Mouse (Mus musculus) forebrain, embryonic 10.5 days (tissue): ENCODE results near the gene Unc13d. TPM values are rescaled to one million over a fixed set of nuclear protein-coding genes. Genes with fewer than 3 reads are reported as not detected.

ENCODE experiments used
- DNase-seq: peaks from one replicate; pipeline ENCODE4 v3.0.0-alpha.2; 2017; ENCODE audit warnings: low spot score; ENCODE audit errors: extremely low spot score
- H3K27ac ChIP-seq: fragments of 300-500 bp; sonication (generic); 2 replicates; pipeline ENCODE4 v1.5.1; 2016; ENCODE audit warnings: mild to moderate bottlenecking
- H3K27me3 ChIP-seq: fragments of 300-500 bp; sonication (generic); 2 replicates; pipeline ENCODE4 v1.6.1; 2016; ENCODE audit warnings: mild to moderate bottlenecking; ENCODE audit not compliant: poor library complexity, severe bottlenecking
- H3K36me3 ChIP-seq: fragments of 300-500 bp; sonication (generic); replicated peaks from 2 replicates; pipeline ENCODE4 v1.6.1; 2016; ENCODE audit warnings: mild to moderate bottlenecking, moderate library complexity
- H3K4me1 ChIP-seq: fragments of 300-500 bp; sonication (generic); 2 replicates; pipeline ENCODE4 v1.6.1; 2016
- H3K4me3 ChIP-seq: fragments of 300-500 bp; sonication (generic); 2 replicates; pipeline ENCODE4 v1.5.1; 2016; ENCODE audit warnings: mild to moderate bottlenecking, moderate library complexity
- H3K9me3 ChIP-seq: fragments of 300-500 bp; sonication (generic); 2 replicates; pipeline ENCODE4 v1.6.1; 2016; ENCODE audit warnings: mild to moderate bottlenecking, moderate library complexity
- WGBS: fragments of 180-500 bp; shearing (Covaris S2); methylation state at CpG from one replicate; pipeline ENCODE4 v1.1.7; 2016; 5-methylcytosine and 5-hydroxymethylcytosine counted together
- polyA plus RNA-seq: library from polyadenylated mRNA; unstranded; fragments of >200 nt; fragmentation: Nextera tagmentation; extraction: Ambion mirVana; gene quantifications from 2 replicates; pipeline ENCODE4 v1.2.1, GENCODE M21; 2016

Gene Unc13d
- polyA plus RNA-seq, 1 experiment from 2014 or later, result 3.7 TPM

DNA sequence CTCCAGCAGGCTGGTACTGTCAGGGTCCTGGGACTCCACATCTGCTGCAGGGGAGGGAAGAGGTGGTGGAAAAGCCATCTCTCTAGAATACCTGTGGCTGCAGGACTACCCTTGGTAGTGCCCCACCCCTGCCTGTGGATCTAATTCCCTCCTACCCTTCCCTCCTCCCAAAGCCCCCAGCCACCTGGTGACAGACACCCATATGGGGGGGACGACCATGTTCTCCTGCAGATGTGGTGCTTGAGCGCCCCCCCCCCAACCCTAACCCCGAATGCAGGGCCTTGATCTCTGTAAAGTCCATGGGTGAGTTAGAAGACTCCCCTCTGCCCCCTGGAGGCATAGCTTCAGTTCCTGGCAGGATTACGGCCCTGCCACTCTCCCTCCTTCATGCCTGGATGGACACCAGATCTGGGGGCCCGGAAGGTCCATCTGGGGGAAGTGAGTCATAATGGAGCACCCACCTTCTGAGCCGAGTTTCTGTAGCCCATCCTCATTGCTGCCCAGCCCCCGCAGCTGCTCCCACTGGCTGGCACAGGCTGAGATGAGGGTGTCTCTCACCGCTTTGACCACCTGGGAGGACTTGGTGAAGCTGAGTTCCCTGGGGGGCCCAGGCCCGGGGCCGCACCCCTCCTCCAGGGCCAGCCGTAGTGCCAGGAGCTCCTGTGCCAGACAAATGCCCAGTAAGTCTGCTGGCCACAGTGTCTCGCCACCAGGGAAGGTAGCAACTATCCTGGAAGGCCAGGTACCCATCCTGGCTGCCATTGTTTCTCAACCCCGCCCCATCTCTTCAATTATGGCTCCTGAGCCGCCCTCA lies 29.4 kb upstream of the Unc13d start:
- 12% methylated on average over 14 of the region's 14 CpGs for WGBS
- Histone ChIP-seq H3K36me3 (no peaks in the 10 kb centered on the region), H3K4me3 (peak overlapping the region; percentile 44), H3K27ac (0 out of 2 replicates have a peak overlapping the region, but pooled peaks have one; percentile 45), H3K9me3 (no peaks in the 10 kb centered on the region), H3K4me1 (peaks cover 71% of the 10 kb centered on the region), H3K27me3 (peaks cover 90% of the 10 kb centered on the region)
- no peak for DNase-seq

DNA sequence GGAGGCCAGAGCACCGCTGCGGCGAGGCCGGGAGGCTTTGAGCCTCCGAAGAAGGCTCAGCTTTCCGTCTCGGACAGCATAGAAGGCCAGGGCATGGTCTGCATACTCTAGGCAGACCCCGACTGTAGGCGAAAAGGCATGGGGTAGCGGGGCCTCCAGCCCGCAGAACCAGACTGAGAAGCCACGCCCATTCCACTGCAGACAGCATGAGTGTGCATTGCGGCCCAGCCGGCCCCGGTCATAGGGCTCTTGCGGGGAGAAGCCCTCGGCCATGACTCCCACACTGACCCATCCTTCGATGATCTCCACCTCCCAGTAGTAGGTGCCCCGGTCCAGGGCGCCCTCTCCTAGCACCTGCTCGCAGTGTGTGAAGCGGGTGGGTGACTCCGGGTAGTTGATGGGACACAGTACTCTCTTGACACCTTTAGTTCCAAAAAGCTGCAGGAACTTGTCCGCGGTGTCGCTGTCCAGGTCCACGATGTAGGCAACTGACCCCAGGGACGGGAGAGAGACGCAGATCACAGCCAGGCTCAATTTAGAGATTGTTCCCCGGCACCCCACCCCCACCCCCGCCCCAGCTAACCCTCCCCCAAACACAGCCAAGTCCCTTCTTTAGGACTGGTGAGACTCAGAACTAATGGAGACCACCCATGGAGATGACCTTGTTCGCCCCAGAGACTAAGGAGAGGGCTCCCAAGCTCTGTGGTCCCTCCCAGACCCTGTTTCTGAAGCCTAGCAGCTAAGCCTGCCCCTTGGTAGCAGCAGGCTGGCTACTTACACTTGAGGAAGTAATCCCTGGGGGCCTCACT lies 28.6 kb upstream of the Unc13d start:
- Histone ChIP-seq H3K27me3 (peaks cover 82% of the 10 kb centered on the region), H3K4me3 (peak overlapping the region; percentile 25), H3K4me1 (peaks cover 79% of the 10 kb centered on the region)

DNA sequence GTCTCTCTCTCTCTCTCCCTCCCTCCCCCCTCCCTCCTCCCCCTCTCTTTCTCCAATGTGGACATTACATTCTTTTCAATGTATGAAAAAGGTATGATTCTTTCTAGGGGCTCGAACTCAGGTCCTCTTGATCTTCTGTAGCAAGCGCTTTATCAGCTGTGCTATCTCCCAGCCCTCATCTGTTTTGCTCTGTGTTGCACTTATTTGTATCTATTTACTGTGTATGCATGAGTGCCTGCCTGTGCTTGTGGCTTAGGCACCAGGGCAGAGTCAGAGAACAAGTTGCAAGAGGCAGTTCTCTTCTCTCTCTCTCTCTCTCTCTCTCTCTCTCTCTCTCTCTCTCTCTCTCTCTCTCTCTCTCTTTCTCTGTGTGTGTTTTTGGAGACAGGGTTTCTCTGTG lies 27.3 kb upstream of the Unc13d start:
- Histone ChIP-seq H3K27ac (no peak overlapping the region), H3K36me3 (no peaks in the 10 kb centered on the region), H3K9me3 (no peaks in the 10 kb centered on the region), H3K4me1 (peaks cover 89% of the 10 kb centered on the region), H3K27me3 (peaks cover 69% of the 10 kb centered on the region), H3K4me3 (no peak overlapping the region)
- no peak for DNase-seq
- WGBS, result 92% methylated on average over 2 of the region's 2 CpGs

More for the DNA sequence above, 28.6 kb upstream of the Unc13d start:
- peak; percentile 46 for DNase-seq
- WGBS, result 27% methylated on average over 32 of the region's 32 CpGs
- no peaks in the 10 kb centered on the region for H3K36me3 ChIP-seq
- peak overlapping the region; percentile 59; the same call in 1 of the 2 replicates for H3K27ac ChIP-seq
- no peaks in the 10 kb centered on the region for H3K9me3 ChIP-seq

GRCm38 (mm10) chr11:116104006-116104646 lies 26.4 kb upstream of the Unc13d start:
- H3K4me3 ChIP-seq, result peak overlapping the region; percentile 6; the same call in 1 of the 2 replicates
- DNase-seq, result peak; percentile 41
- peak overlapping the region; percentile 77 for H3K27ac ChIP-seq
- peaks cover 80% of the 10 kb centered on the region for H3K4me1 ChIP-seq
- H3K36me3 ChIP-seq, result no peaks in the 10 kb centered on the region
- 52% methylated on average over 14 of the region's 14 CpGs for WGBS
- peaks cover 59% of the 10 kb centered on the region for H3K27me3 ChIP-seq
- H3K9me3 ChIP-seq, result no peaks in the 10 kb centered on the region

DNA sequence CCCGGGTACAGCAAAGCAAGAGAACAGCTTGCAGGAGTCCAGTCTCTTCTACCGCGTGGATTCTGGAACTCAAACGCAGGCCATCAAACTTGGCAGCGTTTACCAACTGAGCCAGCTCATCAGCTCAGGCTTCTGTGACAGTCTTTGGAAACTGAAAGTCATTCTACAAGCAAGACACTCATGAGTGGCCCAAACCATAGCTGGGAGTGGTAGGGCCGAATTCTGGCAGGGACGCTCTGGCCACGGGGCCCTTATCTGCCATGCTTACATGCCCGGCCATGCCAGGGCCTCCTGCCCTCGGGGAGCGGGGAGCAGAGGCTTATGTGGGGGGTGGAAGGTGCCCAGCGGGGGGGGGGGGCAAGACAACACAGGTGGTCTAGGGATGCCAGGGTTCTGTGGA lies 25.8 kb upstream of the Unc13d start:
- no peaks in the 10 kb centered on the region for H3K9me3 ChIP-seq
- peaks cover 78% of the 10 kb centered on the region for H3K4me1 ChIP-seq
- 82% methylated on average over 12 of the region's 12 CpGs for WGBS
- H3K27ac ChIP-seq, result peak overlapping the region; percentile 77
- no peak overlapping the region for H3K4me3 ChIP-seq
- peaks cover 54% of the 10 kb centered on the region for H3K27me3 ChIP-seq
- no peak for DNase-seq
- H3K36me3 ChIP-seq, result no peaks in the 10 kb centered on the region

DNA sequence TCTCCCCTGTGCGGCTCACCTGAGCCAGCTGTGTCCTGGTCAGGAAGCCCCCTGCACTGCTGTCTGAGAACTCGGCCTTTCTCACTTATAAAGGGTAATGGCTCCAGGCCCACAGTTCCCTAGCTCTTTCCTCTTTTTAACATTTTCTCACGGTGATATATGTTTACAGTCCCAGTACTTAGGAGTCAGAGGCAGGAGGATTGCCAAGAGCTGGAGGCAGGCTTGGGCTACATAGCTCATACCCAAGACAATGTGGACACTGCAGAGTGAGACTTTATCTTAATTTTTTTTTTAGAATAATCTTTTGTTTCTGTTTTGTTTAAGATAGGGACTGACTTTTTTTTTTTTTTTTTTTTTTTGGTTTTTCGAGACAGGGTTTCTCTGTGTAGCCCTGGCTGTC lies 24.7 kb upstream of the Unc13d start:
- H3K9me3 ChIP-seq, result no peaks in the 10 kb centered on the region
- no peaks in the 10 kb centered on the region for H3K36me3 ChIP-seq
- no peak for DNase-seq
- no peak overlapping the region; the same call in 1 of the 2 replicates for H3K4me3 ChIP-seq
- peaks cover 68% of the 10 kb centered on the region for H3K4me1 ChIP-seq
- WGBS, result 63% methylated on average over 3 of the region's 4 CpGs
- H3K27ac ChIP-seq, result peak overlapping the region; percentile 88
- H3K27me3 ChIP-seq, result peaks cover 43% of the 10 kb centered on the region

DNA sequence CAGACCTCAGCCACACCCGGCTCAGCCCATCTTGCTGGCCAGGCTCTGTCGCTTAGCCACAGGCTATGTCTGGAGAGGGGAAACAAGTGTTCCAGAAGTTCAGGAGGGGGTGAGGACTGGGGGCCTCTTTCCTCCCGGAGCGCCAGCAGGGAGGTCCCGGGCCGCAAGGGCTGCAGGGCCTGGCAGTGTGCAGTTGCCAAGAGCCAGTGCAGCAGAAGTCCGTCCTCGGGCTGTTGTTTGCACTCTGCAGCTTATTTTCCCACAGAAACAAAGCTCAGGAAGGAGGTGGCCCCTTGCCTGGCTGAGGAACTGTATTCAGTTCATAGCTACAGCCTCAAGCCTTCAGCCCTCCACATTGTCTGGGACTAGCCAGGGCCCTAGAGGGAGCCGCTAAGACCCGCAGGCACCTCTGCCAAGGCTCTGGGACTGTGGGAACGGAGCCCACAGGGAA lies 24.2 kb upstream of the Unc13d start:
- Histone ChIP-seq H3K4me3 (peak overlapping the region; percentile 15), H3K27ac (peak overlapping the region; percentile 88), H3K27me3 (peaks cover 38% of the 10 kb centered on the region), H3K4me1 (peaks cover 62% of the 10 kb centered on the region), H3K9me3 (peaks cover under 1% of the 10 kb centered on the region; the same call in 1 of the 2 replicates), H3K36me3 (no peaks in the 10 kb centered on the region)
- 40% methylated on average over 11 of the region's 11 CpGs for WGBS
- peak; percentile 50 for DNase-seq

DNA sequence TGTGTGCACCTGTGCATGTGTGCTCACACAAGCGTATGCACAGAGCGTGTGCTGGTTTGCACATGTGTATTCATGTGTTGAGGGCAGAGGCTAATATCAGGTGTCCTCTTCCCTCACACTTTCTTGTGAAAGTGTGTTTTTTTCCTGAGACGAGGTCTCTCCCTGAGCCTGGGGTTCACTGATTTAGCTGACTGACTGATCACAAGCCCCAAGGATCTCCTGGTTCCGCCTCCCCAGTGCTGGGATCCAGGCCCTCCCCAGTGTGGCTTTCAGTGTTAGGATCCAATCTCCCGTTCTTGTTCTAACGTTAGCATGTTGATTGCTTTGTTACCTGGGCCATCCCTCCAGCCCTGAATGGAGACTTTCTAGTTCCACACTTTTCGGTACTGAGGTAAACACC lies 23.1 kb upstream of the Unc13d start:
- Histone ChIP-seq H3K4me3 (no peak overlapping the region), H3K27me3 (peaks cover 26% of the 10 kb centered on the region), H3K36me3 (no peaks in the 10 kb centered on the region), H3K4me1 (peaks cover 51% of the 10 kb centered on the region), H3K27ac (peak overlapping the region; percentile 88), H3K9me3 (peaks cover 5% of the 10 kb centered on the region; the same call in 1 of the 2 replicates)
- 84% methylated on average over 7 of the region's 7 CpGs for WGBS
- no peak for DNase-seq

- no peak for DNase-seq
- Histone ChIP-seq H3K4me3 (no peak overlapping the region), H3K27me3 (peaks cover 22% of the 10 kb centered on the region), H3K4me1 (peaks cover 48% of the 10 kb centered on the region), H3K27ac (no peak overlapping the region), H3K36me3 (no peaks in the 10 kb centered on the region), H3K9me3 (peaks cover 5% of the 10 kb centered on the region; the same call in 1 of the 2 replicates)
- 84% methylated on average over 6 of the region's 6 CpGs for WGBS
These were observed 22.6 kb upstream of the Unc13d start for GRCm38 (mm10) chr11:116100385-116100784.

- no peak for DNase-seq
- 0 out of 2 replicates have a peak overlapping the region, but pooled peaks have one; percentile 31 for H3K27ac ChIP-seq
- peaks cover 44% of the 10 kb centered on the region for H3K4me1 ChIP-seq
- WGBS, result 91% methylated on average over 6 of the region's 6 CpGs
- peaks cover 5% of the 10 kb centered on the region; the same call in 1 of the 2 replicates for H3K9me3 ChIP-seq
- no peak overlapping the region for H3K4me3 ChIP-seq
- H3K27me3 ChIP-seq, result peaks cover 13% of the 10 kb centered on the region; the same call in 1 of the 2 replicates
- H3K36me3 ChIP-seq, result no peaks in the 10 kb centered on the region
These were observed 21.7 kb upstream of the Unc13d start for GRCm38 (mm10) chr11:116099462-116099861.

- Histone ChIP-seq H3K9me3 (peaks cover 5% of the 10 kb centered on the region; the same call in 1 of the 2 replicates), H3K27ac (peak overlapping the region; percentile 31; the same call in 1 of the 2 replicates), H3K4me3 (no peak overlapping the region), H3K36me3 (no peaks in the 10 kb centered on the region), H3K4me1 (peaks cover 41% of the 10 kb centered on the region), H3K27me3 (0 out of 2 replicates have a peak, but pooled peaks cover 7% of the 10 kb centered on the region)
- 79% methylated on average over 14 of the region's 14 CpGs for WGBS
- DNase-seq, result no peak
These were observed 21.1 kb upstream of the Unc13d start for GRCm38 (mm10) chr11:116098711-116099460.
